Mouse (Mus musculus) myocyte (in vitro differentiated cells): ENCODE data around the gene Slc25a21. TPM values are rescaled to one million over a fixed set of nuclear protein-coding genes. Genes with fewer than 3 reads are reported as not detected.

Experiments used
- H3K27me3 ChIP-seq: one replicate; pipeline ENCODE4 v1.6.1; 2011; ENCODE audit not compliant: control insufficient read depth, insufficient read depth, insufficient read length
- H3K36me3 ChIP-seq: one replicate; pipeline ENCODE4 v1.6.1; 2011; ENCODE audit not compliant: control insufficient read depth, insufficient read depth
- H3K4me2 ChIP-seq: one replicate; pipeline ENCODE4 v1.6.1; 2011; ENCODE audit warnings: low read depth, control low read depth
- H3K4me3 ChIP-seq: one replicate; pipeline ENCODE4 v1.5.1; 2011; ENCODE audit warnings: mild to moderate bottlenecking, control low read depth, moderate library complexity
- H3K79me2 ChIP-seq: one replicate; pipeline ENCODE4 v1.6.1; 2011; ENCODE audit not compliant: control insufficient read depth, insufficient read depth
- H3ac ChIP-seq: one replicate; pipeline ENCODE4 v1.6.1; 2011; ENCODE audit not compliant: control insufficient read depth, insufficient read length
- CEBPB ChIP-seq: IDR thresholded peaks from 2 replicates; pipeline ENCODE4 v1.6.1; 2011; ENCODE audit warnings: mild to moderate bottlenecking, moderate library complexity; ENCODE audit not compliant: poor library complexity, insufficient read depth, severe bottlenecking
- E2F4 ChIP-seq: IDR thresholded peaks from one replicate; pipeline ENCODE4 v1.6.1; 2011; ENCODE audit warnings: mild to moderate bottlenecking, control low read depth, moderate library complexity; ENCODE audit not compliant: insufficient read depth
- MAX ChIP-seq: IDR thresholded peaks from one replicate; pipeline ENCODE4 v1.6.1; 2011; ENCODE audit warnings: low read depth, mild to moderate bottlenecking, control low read depth
- MYOD1 ChIP-seq, 3 experiments: IDR thresholded peaks; one replicate each; pipeline ENCODE4 v1.6.1; 2011; ENCODE audit warnings: control low read depth in 2 of 3, low read depth in 2 of 3, mild to moderate bottlenecking in 2 of 3, moderate library complexity in 1 of 3; ENCODE audit not compliant: insufficient read length in 2 of 3, control insufficient read depth in 1 of 3
- MYOG ChIP-seq, 3 experiments: IDR thresholded peaks; one replicate each; pipeline ENCODE4 v1.6.1; 2011; ENCODE audit warnings: control low read depth in 2 of 3, low read depth in 2 of 3, mild to moderate bottlenecking in 2 of 3; ENCODE audit not compliant: insufficient read length in 2 of 3, control insufficient read depth in 1 of 3, insufficient read depth in 1 of 3
- POLR2A ChIP-seq: IDR thresholded peaks from one replicate; pipeline ENCODE4 v1.6.1; 2011; ENCODE audit warnings: low read depth, mild to moderate bottlenecking, control low read depth, moderate library complexity; ENCODE audit not compliant: insufficient read length
- POLR2AphosphoS2 ChIP-seq: IDR thresholded peaks from one replicate; pipeline ENCODE4 v1.6.1; 2011; ENCODE audit warnings: low read depth, control low read depth; ENCODE audit not compliant: insufficient read length
- REST ChIP-seq: IDR thresholded peaks from one replicate; pipeline ENCODE4 v1.6.1; 2011; ENCODE audit warnings: mild to moderate bottlenecking, control low read depth, moderate library complexity; ENCODE audit not compliant: insufficient read depth, insufficient read length
- SRF ChIP-seq: IDR thresholded peaks from one replicate; pipeline ENCODE4 v1.6.1; 2011; ENCODE audit warnings: low read depth; ENCODE audit not compliant: control insufficient read depth, insufficient read length
- TCF12 ChIP-seq: IDR thresholded peaks from one replicate; pipeline ENCODE4 v1.6.1; 2011; ENCODE audit warnings: mild to moderate bottlenecking, control low read depth; ENCODE audit not compliant: poor library complexity, insufficient read depth, severe bottlenecking
- TCF3 ChIP-seq: IDR thresholded peaks from one replicate; pipeline ENCODE4 v1.6.1; 2011; ENCODE audit warnings: low read depth, control low read depth; ENCODE audit not compliant: insufficient read length
- USF1 ChIP-seq: IDR thresholded peaks from one replicate; pipeline ENCODE4 v1.6.1; 2011; ENCODE audit warnings: low read depth, mild to moderate bottlenecking, control low read depth, moderate library complexity
- polyA plus RNA-seq: library from polyadenylated mRNA; unstranded; fragments of >200 nt; fragmentation: generic; extraction: Trizol; gene quantifications from one replicate; pipeline ENCODE4 v1.2.1, GENCODE M21; 2012; ENCODE audit warnings: missing spikeins

The Slc25a21 gene
- polyA plus RNA-seq, 1 experiment: not detected

DNA sequence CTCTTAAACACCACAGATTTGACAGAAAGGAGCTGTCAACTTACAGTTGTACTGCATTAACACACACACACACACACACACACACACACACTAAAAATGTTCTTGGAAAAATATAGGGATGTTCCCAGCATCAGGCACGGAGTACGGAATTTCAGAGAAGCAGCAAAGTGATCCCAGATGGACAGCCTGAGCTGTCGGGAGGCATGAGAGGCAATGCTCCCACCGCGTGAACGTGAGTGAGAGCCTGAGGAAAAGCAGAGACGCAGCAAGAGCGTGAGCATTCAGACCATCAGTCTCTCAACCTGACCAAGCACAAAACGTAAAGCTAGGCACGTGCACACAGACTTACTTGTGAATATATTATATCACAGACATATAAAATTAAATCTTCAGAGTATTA is 81.8 kb downstream of the Slc25a21 start:
- Histone ChIP-seq H3K27me3 (no peaks in the 10 kb centered on the region), H3K79me2 (no peaks in the 10 kb centered on the region), H3K36me3 (no peaks in the 10 kb centered on the region), H3K4me2 (no peak overlapping the region), H3K4me3 (no peak overlapping the region), H3ac (no peak overlapping the region)
- TF ChIP-seq MAX (no peak), E2F4 (no peak), CEBPB (no peak)

DNA sequence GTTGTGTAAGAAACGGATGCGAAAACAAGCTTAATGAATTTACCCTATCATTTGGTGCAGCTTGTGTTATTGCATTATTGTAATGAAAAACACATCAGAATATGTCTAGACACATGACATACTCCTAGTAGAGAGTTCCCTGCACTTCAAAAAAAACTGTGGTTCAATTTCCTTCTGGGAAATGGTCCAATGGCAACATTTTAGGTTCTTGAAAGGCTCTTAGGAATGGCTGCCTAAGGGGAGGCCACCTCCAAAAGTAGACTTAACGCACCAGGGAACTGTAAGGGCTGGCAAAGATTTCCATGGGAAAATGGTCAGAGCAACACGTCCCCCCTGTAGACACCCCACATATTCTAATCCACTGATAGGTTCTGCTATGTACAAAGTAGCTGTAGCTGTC is 87.9 kb downstream of the Slc25a21 start:
- no peaks in the 10 kb centered on the region for H3K27me3 ChIP-seq
- H3ac ChIP-seq: no peak overlapping the region
- no peaks in the 10 kb centered on the region for H3K79me2 ChIP-seq
- no peak for TF ChIP-seq TCF3
- H3K4me2 ChIP-seq: no peak overlapping the region
- H3K36me3 ChIP-seq: no peaks in the 10 kb centered on the region
- H3K4me3 ChIP-seq: no peak overlapping the region

DNA sequence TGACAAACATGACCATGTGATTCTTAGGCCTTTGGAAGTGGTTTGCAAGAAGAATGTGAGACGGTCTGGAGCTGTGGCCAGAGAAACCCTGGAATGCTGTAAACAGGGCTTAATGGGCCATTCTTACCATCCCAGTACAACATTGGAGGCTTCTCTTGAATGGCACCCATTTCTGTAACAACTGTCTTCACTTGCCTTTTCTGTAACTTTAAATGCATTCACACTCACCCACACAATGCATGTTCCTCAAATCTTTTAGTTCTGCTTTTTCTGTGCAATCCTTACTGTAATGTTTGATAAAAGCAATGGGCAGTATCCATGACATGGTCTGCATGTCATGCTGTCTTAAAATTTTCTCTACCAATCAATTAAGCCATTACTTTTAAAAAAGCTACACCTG is 95.0 kb downstream of the Slc25a21 start:
- H3K79me2 ChIP-seq: no peaks in the 10 kb centered on the region
- TF ChIP-seq POLR2A: no peak
- TF ChIP-seq MAX: no peak
- no peak for TF ChIP-seq CEBPB
- no peak for TF ChIP-seq TCF12
- no peak for TF ChIP-seq MYOG (IDR thresholded peaks at IDR 0.05; ENCODE audit: control insufficient read depth in 1 of 3, insufficient read depth in 1 of 3, insufficient read length in 2 of 3, low read depth in 2 of 3)
- TF ChIP-seq USF1: no peak
- no peak for TF ChIP-seq POLR2AphosphoS2
- no peak for TF ChIP-seq MYOD1 (IDR thresholded peaks at IDR 0.05; ENCODE audit: control insufficient read depth in 1 of 3, insufficient read length in 2 of 3, low read depth in 2 of 3)
- no peak for TF ChIP-seq TCF3
- TF ChIP-seq E2F4: no peak
- no peak for TF ChIP-seq REST
- no peak for TF ChIP-seq SRF
- H3K4me3 ChIP-seq: no peak overlapping the region
- no peaks in the 10 kb centered on the region for H3K27me3 ChIP-seq
- H3K36me3 ChIP-seq: no peaks in the 10 kb centered on the region
- no peak overlapping the region for H3ac ChIP-seq
- no peak overlapping the region for H3K4me2 ChIP-seq

DNA sequence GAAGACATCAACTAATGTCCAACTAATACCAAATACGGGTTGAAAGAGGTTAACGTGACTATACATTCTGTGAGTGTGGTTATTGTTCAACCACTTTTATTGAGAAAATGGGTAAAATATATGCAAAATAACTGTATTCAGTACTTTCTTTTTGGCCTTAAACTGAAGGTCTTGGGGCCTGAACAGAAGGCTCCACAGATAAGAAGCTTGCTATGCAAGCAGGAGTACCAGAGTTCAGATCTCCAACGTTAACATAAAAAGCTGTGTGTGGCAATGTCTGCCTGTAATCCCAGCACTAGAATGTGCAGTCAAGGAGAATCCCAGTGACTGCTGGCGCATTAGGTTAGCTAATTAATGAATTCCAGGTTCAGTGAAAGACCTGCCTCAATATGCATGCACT is 96.7 kb downstream of the Slc25a21 start:
- no peaks in the 10 kb centered on the region for H3K79me2 ChIP-seq
- no peak overlapping the region for H3K4me2 ChIP-seq
- no peak overlapping the region for H3ac ChIP-seq
- H3K27me3 ChIP-seq: no peaks in the 10 kb centered on the region
- TF ChIP-seq POLR2A (no peak), USF1 (no peak), MYOG (IDR thresholded peaks at IDR 0.05; ENCODE audit: control insufficient read depth in 1 of 3, insufficient read depth in 1 of 3, insufficient read length in 2 of 3, low read depth in 2 of 3) (no peak), TCF12 (no peak), SRF (no peak), REST (no peak), E2F4 (no peak), POLR2AphosphoS2 (no peak), MYOD1 (IDR thresholded peaks at IDR 0.05; ENCODE audit: control insufficient read depth in 1 of 3, insufficient read length in 2 of 3, low read depth in 2 of 3) (no peak)
- no peaks in the 10 kb centered on the region for H3K36me3 ChIP-seq
- no peak overlapping the region for H3K4me3 ChIP-seq

DNA sequence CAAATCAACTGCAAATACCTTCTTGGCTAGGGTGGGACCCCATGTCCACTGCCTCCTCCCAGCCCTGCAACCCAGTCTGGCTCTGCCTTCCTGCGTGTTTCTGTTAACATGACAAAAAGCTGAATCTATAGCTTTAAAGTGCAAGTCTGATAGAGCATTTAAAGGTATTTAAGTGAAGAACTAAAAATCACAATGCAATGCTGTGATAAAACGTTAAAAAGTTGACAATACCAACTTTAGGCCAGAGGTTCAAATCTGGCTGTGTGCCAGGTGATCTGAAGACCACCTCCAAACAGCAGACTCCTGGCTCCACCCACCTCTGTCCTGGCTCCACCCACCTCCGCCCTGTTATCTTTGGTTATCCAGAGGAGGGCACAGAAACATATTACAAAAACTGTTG is 98.2 kb downstream of the Slc25a21 start:
- H3ac ChIP-seq: no peak overlapping the region
- no peaks in the 10 kb centered on the region for H3K27me3 ChIP-seq
- H3K4me2 ChIP-seq: no peak overlapping the region
- H3K79me2 ChIP-seq: no peaks in the 10 kb centered on the region
- no peak for TF ChIP-seq CEBPB
- TF ChIP-seq REST: no peak
- no peak for TF ChIP-seq MYOD1 (IDR thresholded peaks at IDR 0.05; ENCODE audit: control insufficient read depth in 1 of 3, insufficient read length in 2 of 3, low read depth in 2 of 3)
- TF ChIP-seq USF1: no peak
- no peak for TF ChIP-seq POLR2A
- TF ChIP-seq E2F4: no peak
- TF ChIP-seq POLR2AphosphoS2: no peak
- TF ChIP-seq MYOG (IDR thresholded peaks at IDR 0.05; ENCODE audit: control insufficient read depth in 1 of 3, insufficient read depth in 1 of 3, insufficient read length in 2 of 3, low read depth in 2 of 3): no peak
- no peak for TF ChIP-seq TCF3
- TF ChIP-seq MAX: no peak
- no peak for TF ChIP-seq TCF12
- TF ChIP-seq SRF: no peak
- no peaks in the 10 kb centered on the region for H3K36me3 ChIP-seq
- no peak overlapping the region for H3K4me3 ChIP-seq
